Mouse (Mus musculus): ENCODE data around the gene Wars2. TPM values are rescaled to one million over a fixed set of nuclear protein-coding genes. Genes with fewer than 3 reads are reported as not detected.

The Wars2 gene
- polyA plus RNA-seq, 1 experiment from 2014 or later: 6.1 TPM

- no peak overlapping the region for H3K4me3 ChIP-seq (ENCODE audit: low read depth, low read length)
- peaks cover 14% of the 10 kb centered on the region for H3K4me1 ChIP-seq (ENCODE audit: control insufficient read depth, insufficient read depth, low read length)
- ATAC-seq (ENCODE audit: low FRiP score) (no peak), DNase-seq (ENCODE audit: low spot score, missing footprints) (peak; percentile 95)
- WGBS: 4% methylated on average over 11 of the region's 11 CpGs
- H3K4me2 ChIP-seq: no peak overlapping the region
- H3K9ac ChIP-seq (ENCODE audit: low read length): no peak overlapping the region
- no peaks in the 10 kb centered on the region for H3K9me3 ChIP-seq (ENCODE audit: control insufficient read depth, low read length)
- H3K36me3 ChIP-seq (ENCODE audit: control insufficient read depth, insufficient read depth, low read length): no peaks in the 10 kb centered on the region; the same call in 1 of the 2 replicates
- no peak overlapping the region for H3K27ac ChIP-seq (ENCODE audit: low read depth, low read length)
- H3K27me3 ChIP-seq (ENCODE audit: control insufficient read depth, insufficient read depth, low read length): peaks cover 90% of the 10 kb centered on the region
These were observed 114.8 kb downstream of the Wars2 start for GRCm38 (mm10) chr3:99255411-99256365.

GRCm38 (mm10) chr3:99256366-99256750, 115.5 kb downstream of the Wars2 start:
- H3K4me1 ChIP-seq (ENCODE audit: control insufficient read depth, insufficient read depth, low read length): peaks cover 14% of the 10 kb centered on the region
- H3K9me3 ChIP-seq (ENCODE audit: control insufficient read depth, low read length): no peaks in the 10 kb centered on the region
- no peak overlapping the region for H3K4me2 ChIP-seq
- H3K36me3 ChIP-seq (ENCODE audit: control insufficient read depth, insufficient read depth, low read length): no peaks in the 10 kb centered on the region; the same call in 1 of the 2 replicates
- H3K27ac ChIP-seq (ENCODE audit: low read depth, low read length): no peak overlapping the region
- 4% methylated on average over 11 of the region's 11 CpGs for WGBS
- ATAC-seq (ENCODE audit: low FRiP score): no peak
- peaks cover 90% of the 10 kb centered on the region for H3K27me3 ChIP-seq (ENCODE audit: control insufficient read depth, insufficient read depth, low read length)
- H3K4me3 ChIP-seq (ENCODE audit: low read depth, low read length): no peak overlapping the region
- DNase-seq (ENCODE audit: low spot score, missing footprints): peak; percentile 95
- no peak overlapping the region for H3K9ac ChIP-seq (ENCODE audit: low read length)

GRCm38 (mm10) chr3:99256766-99257165, 115.9 kb downstream of the Wars2 start:
- Histone ChIP-seq H3K36me3 (ENCODE audit: control insufficient read depth, insufficient read depth, low read length) (no peaks in the 10 kb centered on the region; the same call in 1 of the 2 replicates), H3K4me1 (ENCODE audit: control insufficient read depth, insufficient read depth, low read length) (peaks cover 14% of the 10 kb centered on the region), H3K27ac (ENCODE audit: low read depth, low read length) (no peak overlapping the region), H3K9ac (ENCODE audit: low read length) (no peak overlapping the region), H3K9me3 (ENCODE audit: control insufficient read depth, low read length) (no peaks in the 10 kb centered on the region), H3K27me3 (ENCODE audit: control insufficient read depth, insufficient read depth, low read length) (peaks cover 90% of the 10 kb centered on the region), H3K4me3 (ENCODE audit: low read depth, low read length) (no peak overlapping the region), H3K4me2 (no peak overlapping the region)
- ATAC-seq (ENCODE audit: low FRiP score): peak; percentile 3; the same call in 1 of the 2 replicates
- DNase-seq (ENCODE audit: low spot score, missing footprints): peak; percentile 96
- WGBS: 1% methylated on average over 20 of the region's 20 CpGs

- Histone ChIP-seq H3K4me2 (no peak overlapping the region), H3K27me3 (ENCODE audit: control insufficient read depth, insufficient read depth, low read length) (peaks cover 90% of the 10 kb centered on the region), H3K9ac (ENCODE audit: low read length) (no peak overlapping the region), H3K36me3 (ENCODE audit: control insufficient read depth, insufficient read depth, low read length) (no peaks in the 10 kb centered on the region), H3K4me3 (ENCODE audit: low read depth, low read length) (no peak overlapping the region), H3K4me1 (ENCODE audit: control insufficient read depth, insufficient read depth, low read length) (peaks cover 14% of the 10 kb centered on the region), H3K27ac (ENCODE audit: low read depth, low read length) (no peak overlapping the region), H3K9me3 (ENCODE audit: control insufficient read depth, low read length) (no peaks in the 10 kb centered on the region)
- DNase-seq (ENCODE audit: low spot score, missing footprints) (peak; percentile 95), ATAC-seq (ENCODE audit: low FRiP score) (no peak)
- WGBS: 3% methylated on average over 29 of the region's 29 CpGs
These were observed 117.0 kb downstream of the Wars2 start for GRCm38 (mm10) chr3:99257586-99258577.

- Histone ChIP-seq H3K27me3 (ENCODE audit: control insufficient read depth, insufficient read depth, low read length) (peaks cover 88% of the 10 kb centered on the region), H3K9me3 (ENCODE audit: control insufficient read depth, low read length) (no peaks in the 10 kb centered on the region), H3K4me2 (no peak overlapping the region), H3K27ac (ENCODE audit: low read depth, low read length) (no peak overlapping the region), H3K36me3 (ENCODE audit: control insufficient read depth, insufficient read depth, low read length) (no peaks in the 10 kb centered on the region), H3K9ac (ENCODE audit: low read length) (no peak overlapping the region), H3K4me1 (ENCODE audit: control insufficient read depth, insufficient read depth, low read length) (peaks cover 2% of the 10 kb centered on the region; the same call in 1 of the 2 replicates), H3K4me3 (ENCODE audit: low read depth, low read length) (no peak overlapping the region)
- 7% methylated on average over 6 of the region's 6 CpGs for WGBS
- peak; percentile 95 for DNase-seq (ENCODE audit: low spot score, missing footprints)
- no peak for ATAC-seq (ENCODE audit: low FRiP score)
These were observed 118.9 kb downstream of the Wars2 start for GRCm38 (mm10) chr3:99259741-99260270.

- Histone ChIP-seq H3K9me3 (ENCODE audit: control insufficient read depth, low read length) (no peaks in the 10 kb centered on the region), H3K27me3 (ENCODE audit: control insufficient read depth, insufficient read depth, low read length) (peaks cover 90% of the 10 kb centered on the region), H3K36me3 (ENCODE audit: control insufficient read depth, insufficient read depth, low read length) (no peaks in the 10 kb centered on the region), H3K9ac (ENCODE audit: low read length) (no peak overlapping the region), H3K4me3 (ENCODE audit: low read depth, low read length) (no peak overlapping the region), H3K4me1 (ENCODE audit: control insufficient read depth, insufficient read depth, low read length) (peaks cover 2% of the 10 kb centered on the region; the same call in 1 of the 2 replicates), H3K4me2 (no peak overlapping the region), H3K27ac (ENCODE audit: low read depth, low read length) (no peak overlapping the region)
- WGBS: 32% methylated on average over 2 of the region's 2 CpGs
- DNase-seq (ENCODE audit: low spot score, missing footprints) (peak; percentile 87), ATAC-seq (ENCODE audit: low FRiP score) (no peak)
These were observed 119.5 kb downstream of the Wars2 start for GRCm38 (mm10) chr3:99260395-99260794.

- Histone ChIP-seq H3K27ac (ENCODE audit: low read depth, low read length) (no peak overlapping the region), H3K36me3 (ENCODE audit: control insufficient read depth, insufficient read depth, low read length) (no peaks in the 10 kb centered on the region), H3K9me3 (ENCODE audit: control insufficient read depth, low read length) (no peaks in the 10 kb centered on the region), H3K27me3 (ENCODE audit: control insufficient read depth, insufficient read depth, low read length) (peaks cover 83% of the 10 kb centered on the region), H3K4me1 (ENCODE audit: control insufficient read depth, insufficient read depth, low read length) (peaks cover 2% of the 10 kb centered on the region; the same call in 1 of the 2 replicates), H3K4me3 (ENCODE audit: low read depth, low read length) (no peak overlapping the region), H3K4me2 (no peak overlapping the region), H3K9ac (ENCODE audit: low read length) (no peak overlapping the region)
- 2% methylated on average over 18 of the region's 18 CpGs for WGBS
- DNase-seq (ENCODE audit: low spot score, missing footprints) (peak; percentile 96), ATAC-seq (ENCODE audit: low FRiP score) (no peak)
These were observed 120.5 kb downstream of the Wars2 start for GRCm38 (mm10) chr3:99261371-99261791.

- Histone ChIP-seq H3K4me3 (ENCODE audit: low read depth, low read length) (no peak overlapping the region), H3K9ac (ENCODE audit: low read length) (no peak overlapping the region), H3K27me3 (ENCODE audit: control insufficient read depth, insufficient read depth, low read length) (peaks cover 77% of the 10 kb centered on the region), H3K4me2 (no peak overlapping the region), H3K36me3 (ENCODE audit: control insufficient read depth, insufficient read depth, low read length) (no peaks in the 10 kb centered on the region), H3K27ac (ENCODE audit: low read depth, low read length) (no peak overlapping the region), H3K9me3 (ENCODE audit: control insufficient read depth, low read length) (no peaks in the 10 kb centered on the region), H3K4me1 (ENCODE audit: control insufficient read depth, insufficient read depth, low read length) (peaks cover under 1% of the 10 kb centered on the region; the same call in 1 of the 2 replicates)
- DNase-seq (ENCODE audit: low spot score, missing footprints) (peak; percentile 92), ATAC-seq (ENCODE audit: low FRiP score) (peak; percentile 23; the same call in 1 of the 2 replicates)
- WGBS: 1% methylated on average over 2 of the region's 2 CpGs
These were observed 121.1 kb downstream of the Wars2 start for GRCm38 (mm10) chr3:99261986-99262385.

Measured in midbrain, embryonic 11.5 days (tissue).